Mouse (Mus musculus) 3134 (cell line): ENCODE measurements at regions not wholly inside any gene's neighbourhood (a gene's known extent, or its start where the extent isn't known, plus 50 kb on each side); places are given as distances from the start of the nearest gene placed in this dataset.

Experiments used
- DNase-seq: peaks from one replicate; pipeline ENCODE4 v3.0.0-alpha.2; 2011; ENCODE audit warnings: low spot score; ENCODE audit not compliant: insufficient read length; ENCODE audit errors: extremely low read depth

DNA sequence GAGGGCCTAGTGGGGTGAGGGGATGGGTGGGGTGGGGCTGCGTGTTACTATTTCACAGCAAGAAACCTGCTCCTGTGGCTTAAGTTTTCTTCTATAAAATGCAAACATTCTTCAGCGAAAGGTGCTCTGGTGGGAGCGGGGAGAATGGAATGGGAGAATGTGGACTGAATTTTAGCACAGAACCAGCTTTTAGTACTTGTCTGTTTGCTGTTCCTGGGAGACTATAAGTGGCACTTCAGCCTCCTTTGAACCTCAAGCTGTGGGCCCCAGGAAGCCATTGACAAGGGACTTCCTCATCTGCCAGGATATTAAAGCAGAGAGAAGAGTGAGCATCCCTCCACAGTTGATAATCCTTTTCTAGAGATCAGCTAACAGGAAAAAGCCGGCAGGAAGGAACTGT lies 580.2 kb downstream of the Zfp706 start:
- DNase-seq, result no peak

DNA sequence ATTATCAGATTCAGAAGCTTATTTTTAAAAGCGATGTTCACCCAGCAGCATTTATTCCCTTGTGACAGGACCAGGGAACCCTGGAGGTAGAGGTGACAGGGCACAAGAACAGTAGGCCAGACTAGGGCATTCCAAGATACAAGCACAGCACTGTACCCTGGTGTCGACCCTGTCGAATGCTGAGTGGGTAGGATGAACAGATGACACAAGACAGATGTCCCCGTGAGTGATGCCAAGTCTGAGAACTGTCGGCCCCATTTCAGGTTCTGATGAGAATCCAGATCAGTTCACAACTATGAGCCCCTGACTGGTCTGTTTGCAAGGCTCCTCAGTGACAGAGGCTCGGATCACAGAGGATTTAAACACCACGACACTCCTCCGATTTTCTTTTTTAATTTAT lies 581.7 kb downstream of the Zfp706 start:
- DNase-seq, result no peak

DNA sequence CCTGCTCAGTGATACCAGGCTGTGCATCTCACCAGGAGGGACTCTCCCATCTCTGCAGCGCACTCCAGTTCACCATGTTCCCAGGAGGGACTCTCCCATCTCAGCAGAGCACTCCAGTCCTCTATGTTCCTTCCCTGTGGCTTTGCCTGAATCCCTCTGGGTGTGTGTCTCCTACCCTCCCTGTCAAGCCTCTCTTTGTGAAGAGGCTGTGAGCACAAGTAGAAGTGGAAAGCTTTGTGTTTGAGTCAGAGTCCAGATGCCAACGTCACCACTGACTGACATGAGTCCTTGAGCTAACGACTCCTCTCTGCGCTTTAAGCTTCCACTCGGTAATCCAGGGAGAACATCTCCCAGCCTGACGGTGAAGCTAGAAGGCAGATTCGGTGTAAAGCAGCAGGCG lies 583.5 kb downstream of the Zfp706 start:
- DNase-seq, result no peak

DNA sequence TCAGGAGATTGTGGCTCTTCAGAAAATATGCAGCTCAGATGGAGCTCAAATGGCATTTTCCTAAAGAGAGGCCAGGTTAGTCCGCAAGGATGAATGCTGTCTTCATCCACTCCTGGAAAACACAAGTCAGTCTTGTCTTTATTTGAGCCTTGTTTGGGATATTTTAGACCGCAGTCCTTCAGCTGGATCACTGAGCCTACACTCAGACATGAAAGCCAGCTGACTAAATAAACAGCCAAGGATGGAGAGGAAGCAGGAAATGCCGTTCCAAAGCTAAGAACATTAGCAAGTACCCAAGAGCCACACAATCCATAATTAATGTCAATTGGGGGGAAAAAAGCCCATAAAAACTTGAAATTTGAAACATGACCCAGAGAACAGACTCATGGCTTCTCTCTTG lies 584.8 kb downstream of the Zfp706 start:
- DNase-seq, result no peak

DNA sequence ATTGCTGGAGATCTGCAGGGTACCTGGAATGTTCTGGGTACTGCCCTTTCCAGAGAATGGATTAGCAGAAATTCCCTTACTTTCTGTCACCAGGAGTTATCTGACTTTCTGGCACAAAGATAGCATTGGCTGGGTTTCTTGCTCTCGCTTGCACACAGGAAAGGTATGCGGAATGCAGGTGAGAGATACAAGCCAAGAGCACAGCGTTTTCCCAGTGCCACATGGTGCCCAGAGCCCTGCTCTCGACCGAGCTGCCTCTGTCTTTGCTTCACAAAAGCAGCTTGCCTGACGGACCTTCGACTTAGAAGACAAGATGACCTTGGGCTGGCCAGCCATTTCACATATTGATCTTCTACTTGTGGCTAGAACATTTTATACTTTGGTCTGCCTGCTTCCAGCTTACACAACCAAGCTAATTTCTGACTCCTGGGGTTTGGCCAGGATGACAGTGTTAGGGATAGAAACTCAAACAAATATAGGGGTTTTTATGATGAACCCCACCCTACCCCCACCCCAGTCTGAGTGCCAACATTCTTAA lies 587.6 kb downstream of the Zfp706 start:
- no peak for DNase-seq

DNA sequence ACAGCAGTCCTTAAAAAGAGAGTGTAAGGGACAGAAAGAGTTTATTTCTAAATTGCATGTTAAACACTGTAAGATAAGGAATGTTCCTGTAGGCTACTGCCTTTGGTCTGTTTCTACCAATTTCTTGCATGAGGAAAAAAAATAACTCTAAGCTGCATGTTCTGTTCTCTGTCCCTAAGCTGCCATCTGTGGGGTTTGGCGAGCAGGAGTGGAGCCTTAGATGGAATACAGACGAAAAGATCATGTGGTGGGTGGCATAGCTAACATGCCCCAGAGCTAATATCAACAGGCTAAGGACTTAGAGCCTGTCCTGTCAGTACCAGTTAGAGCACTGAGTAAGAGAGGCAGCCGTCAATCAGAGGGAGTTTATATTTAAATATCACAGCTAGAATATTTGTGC lies 590.1 kb downstream of the Zfp706 start:
- DNase-seq, result no peak

DNA sequence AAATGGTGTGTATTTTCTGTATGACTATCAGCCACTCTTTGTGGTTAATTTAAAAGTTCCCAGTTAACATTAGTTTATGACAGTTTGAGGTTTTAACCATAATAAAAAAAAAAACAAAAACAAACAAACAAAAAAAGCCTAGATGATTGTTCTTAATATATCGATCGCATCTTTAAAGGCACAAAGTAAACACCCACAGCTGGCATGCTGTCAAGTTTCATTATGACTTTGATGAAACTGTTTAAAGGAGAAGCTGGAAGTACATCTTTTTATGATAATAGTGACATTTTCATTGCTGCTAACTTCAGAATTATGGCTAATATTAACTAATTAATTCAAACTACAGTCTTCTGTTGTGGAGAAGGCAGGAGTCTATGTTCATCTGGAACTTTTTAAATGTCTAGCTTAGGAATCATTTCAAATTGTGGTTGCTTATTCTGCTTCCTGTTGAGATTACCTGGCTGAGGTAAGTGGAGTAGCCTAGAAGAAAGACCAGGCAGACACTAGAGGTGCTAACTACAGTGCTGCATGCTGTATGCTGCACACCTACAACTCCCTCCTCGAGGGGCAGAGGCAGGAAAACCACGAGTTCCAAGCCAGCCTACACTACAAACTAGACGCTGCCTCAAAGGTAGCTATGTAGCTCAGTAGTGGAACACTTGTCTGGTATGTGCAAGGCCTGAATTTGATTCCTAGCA lies 591.9 kb downstream of the Zfp706 start:
- DNase-seq, result no peak

DNA sequence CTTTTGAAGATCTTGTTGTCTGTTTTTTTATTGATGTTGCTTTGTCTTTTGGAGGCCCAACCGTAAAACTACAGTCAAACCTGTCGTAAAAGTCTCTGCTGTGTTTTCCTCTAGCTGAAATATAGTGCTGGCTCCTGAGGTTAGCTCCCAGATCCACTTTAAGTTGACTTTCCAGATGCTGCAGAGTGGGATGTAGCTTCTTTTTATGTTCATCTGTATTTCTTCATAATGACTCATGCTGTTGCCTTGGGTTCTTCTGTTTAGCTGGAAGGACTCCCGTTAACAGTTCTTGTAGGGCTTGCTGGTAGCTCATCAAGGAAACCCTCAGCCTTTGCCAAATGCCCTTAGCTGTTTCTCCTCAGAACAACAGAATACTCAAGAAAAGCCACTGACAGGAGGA lies 595.6 kb downstream of the Zfp706 start:
- no peak for DNase-seq

DNA sequence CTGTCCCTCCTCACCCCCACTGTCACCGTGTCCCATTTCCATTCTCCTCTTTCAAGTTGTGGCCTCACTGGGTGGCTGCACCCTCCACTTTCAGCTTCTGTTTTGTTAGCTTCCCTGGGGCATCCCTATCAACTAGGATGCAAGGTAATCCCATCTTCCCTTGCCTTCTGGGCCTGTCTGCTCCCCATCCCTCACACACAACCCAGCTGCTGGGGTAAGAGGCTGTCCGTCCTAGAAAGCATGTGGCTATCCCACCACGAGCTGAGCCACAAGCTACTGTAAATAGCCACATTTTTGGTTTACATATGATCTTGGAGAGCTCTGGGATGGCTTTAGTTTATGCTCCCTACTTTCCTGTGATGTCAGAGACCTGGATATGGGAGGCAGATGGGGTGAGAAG lies 602.1 kb downstream of the Zfp706 start:
- DNase-seq, result no peak

DNA sequence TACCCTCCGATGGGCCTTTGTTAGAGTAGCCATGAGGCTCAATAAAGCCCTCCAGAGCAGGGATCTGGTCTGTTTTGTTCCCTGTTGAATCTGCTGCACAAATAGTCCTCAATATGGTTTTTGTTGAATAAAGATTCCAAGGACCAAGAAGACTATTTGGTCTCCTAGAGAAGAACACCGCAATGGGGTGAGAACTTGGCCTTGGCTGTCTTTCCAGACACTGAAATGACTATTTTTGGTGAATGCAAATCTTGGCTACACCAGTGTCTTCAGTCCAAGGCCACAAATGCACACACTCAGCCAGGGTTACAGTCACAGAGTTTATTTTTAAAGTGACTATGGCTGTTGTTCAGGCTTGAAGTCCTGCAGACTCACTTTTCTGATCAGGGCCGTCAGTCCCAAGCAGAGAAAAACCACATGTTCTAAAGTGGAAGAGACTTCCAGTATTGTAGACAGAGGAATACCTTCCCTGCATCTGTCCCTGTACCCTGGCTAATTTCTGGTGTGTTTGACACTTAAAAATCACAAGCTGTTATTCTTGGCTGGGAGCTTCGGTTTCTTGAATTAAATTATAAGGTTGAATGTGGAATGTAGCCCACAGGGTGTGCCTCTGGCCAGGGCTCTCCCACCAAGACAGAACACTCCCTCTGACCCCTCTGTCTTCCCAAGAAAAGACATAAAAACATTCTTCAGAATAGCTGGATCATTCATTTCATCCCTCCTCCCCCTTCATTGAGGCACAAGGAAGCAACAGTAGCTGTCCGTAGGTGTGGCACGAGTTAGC lies 604.0 kb downstream of the Zfp706 start:
- no peak for DNase-seq

DNA sequence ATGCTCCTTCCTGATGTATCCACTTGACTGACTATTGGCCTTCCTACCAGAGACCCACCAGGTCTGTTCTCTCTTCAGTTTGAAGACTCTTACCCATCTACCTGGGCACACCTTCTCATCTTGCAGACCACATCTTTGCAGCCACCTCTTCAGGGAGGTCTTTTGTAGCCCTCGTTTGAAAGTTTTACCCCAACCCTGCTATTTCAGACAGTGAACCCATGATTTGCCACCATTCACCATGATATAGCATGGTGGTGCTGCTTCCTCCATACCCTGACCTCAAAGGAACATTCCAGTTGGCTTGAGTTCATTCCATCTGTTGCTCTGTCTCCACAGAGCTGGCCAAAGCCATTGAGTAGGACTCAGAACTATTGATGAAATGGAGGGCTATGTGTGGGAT lies 605.5 kb downstream of the Zfp706 start:
- no peak for DNase-seq

DNA sequence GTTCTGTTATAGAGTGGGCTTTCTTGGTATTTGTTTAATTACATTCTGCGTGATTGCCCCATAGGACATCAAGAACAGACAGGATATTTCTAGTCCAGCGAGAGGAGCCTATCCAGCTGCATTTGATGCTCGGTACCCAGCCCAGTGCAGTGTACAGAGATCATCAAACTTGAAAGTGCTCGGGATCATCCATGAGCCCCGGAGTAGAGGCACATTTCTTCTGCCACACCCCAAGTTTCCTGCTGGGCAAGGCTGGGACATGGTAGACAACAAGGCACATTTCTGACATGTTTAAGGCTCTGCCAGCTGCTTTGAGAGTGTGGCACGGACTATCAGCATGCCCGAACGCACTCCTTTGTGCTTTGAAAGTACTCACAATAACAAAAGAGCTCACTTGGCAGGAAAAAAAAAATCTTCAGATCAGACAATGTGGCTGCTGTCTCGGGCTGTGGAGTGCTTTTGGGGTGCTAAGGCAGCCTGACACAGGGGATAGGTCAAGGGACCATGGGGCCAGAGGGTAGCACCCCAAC lies 607.2 kb downstream of the Zfp706 start:
- no peak for DNase-seq

DNA sequence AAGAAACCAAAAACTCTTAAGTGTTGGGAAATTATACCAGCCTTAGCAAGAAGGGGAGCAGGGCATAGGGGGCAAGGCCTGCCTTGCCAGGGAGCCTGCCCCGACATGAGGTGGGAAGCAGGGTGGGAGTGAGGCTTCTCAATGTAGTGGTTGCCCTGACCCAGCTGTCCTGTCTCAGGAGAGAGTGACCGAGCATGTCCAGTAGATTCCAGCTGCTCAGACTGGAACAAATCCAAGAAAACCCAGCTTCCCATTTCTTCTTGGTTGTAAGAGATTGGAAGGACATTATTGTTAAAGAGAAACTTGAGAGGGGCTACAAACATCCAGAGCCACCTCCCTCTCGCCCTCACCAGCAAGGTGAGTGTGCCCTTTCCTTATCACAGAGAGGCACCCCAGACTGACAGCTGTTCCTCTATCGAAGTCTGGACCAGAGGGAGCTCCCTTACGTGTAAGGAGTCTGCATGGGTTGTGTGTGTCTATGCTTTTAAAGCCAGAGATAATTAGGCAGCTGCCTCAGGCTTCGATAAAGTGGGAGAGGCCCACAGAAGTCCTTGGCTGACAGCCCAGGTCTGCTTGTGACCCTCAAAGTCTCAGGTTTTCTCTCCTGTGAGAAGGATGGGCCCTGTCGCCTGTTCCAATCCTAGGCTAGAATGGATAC lies 608.1 kb downstream of the Zfp706 start:
- no peak for DNase-seq

DNA sequence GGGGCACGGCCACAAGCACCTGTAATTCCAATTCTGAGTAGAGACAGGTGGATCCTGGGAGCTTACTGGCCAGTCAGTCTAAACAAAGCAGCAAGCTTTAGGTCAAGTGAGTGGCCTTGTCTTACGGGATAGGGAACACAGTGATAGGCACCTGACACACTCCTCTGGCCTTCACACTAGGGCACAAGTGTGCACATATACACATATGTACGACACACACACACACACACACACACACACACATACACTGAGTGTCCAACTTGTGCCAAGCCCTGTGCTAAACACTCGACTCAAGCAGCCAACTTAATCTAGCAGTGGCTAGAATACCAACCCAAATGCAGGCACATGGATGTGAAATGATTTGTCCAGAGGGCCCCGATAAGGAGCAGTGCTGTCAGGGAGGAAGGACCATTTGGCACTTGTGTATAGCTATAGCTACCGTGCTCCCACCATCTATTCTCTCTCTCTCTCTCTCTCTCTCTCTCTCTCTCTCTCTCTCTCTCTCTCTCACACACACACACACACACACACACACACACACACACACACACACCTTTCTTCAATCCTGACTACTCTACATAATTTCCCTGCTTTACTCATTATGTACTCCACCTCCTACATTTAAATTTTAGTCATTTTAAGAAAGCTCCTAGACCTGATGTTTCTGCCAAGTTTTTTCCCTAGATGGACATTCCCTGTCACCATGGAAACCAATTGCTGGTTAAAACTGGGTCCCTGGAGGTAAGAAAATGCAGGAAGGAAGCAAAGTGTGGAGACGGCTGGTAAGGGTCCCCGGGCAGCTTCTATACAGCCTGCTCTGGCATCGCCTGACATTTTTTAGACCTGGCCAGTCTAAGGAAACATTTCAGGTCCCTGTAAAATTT lies 609.2 kb downstream of the Zfp706 start:
- no peak for DNase-seq

DNA sequence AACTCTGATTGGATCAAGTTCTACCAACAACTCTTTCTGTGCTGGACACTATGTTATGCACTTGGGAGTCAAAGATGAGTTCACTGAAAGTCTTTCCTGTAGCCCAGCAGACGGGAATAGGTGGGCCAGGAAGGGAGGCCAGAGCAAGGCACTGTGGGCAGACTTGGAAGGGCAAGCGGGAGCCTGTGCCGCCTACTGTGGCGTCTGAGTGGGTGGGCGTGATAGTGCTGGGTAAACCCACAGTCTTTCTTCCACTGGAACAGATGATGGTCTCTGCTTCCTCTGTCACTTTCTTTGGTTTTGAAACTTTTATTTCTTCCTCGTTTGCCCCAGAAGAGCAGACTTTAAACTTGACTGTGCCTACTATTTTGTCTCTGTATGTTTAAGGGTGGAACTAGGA lies 610.8 kb downstream of the Zfp706 start:
- no peak for DNase-seq

DNA sequence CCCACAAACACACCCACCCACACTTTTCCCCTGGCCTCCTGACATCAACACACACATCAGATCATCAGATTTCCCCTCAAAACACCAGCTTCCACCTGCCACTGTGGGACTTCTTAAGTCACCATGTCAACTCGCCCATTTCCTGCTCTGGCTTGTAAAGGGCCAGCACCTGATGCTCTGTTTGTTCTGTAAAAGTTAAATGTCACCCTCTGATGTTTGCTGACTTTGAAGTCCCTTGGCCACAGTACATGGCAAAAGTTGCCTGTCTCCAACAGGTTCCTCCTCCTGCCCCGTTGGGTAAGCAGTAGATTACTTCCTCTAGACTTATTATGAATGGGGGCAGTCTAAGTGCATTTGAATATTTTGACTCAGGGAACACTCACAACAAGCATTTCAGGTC lies 611.3 kb downstream of the Zfp706 start:
- no peak for DNase-seq

DNA sequence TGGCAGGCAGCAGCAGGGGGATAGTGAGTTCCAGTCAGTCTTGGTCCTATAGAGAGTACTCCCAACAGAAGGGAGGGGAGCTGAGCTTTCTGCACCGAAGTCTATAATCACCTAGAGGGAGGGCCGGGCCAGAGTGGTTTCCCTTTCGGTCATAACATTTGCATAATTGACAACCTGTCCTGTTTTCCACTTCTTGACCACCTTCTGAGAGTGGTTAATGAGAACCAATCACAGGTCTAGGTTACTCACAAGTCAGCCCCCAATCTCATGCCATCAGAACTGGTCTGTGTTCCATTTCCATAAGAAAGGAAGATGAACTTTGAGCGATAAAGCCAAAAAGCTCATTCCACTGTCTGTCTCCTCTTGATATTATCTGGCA lies 611.9 kb downstream of the Zfp706 start:
- no peak for DNase-seq

DNA sequence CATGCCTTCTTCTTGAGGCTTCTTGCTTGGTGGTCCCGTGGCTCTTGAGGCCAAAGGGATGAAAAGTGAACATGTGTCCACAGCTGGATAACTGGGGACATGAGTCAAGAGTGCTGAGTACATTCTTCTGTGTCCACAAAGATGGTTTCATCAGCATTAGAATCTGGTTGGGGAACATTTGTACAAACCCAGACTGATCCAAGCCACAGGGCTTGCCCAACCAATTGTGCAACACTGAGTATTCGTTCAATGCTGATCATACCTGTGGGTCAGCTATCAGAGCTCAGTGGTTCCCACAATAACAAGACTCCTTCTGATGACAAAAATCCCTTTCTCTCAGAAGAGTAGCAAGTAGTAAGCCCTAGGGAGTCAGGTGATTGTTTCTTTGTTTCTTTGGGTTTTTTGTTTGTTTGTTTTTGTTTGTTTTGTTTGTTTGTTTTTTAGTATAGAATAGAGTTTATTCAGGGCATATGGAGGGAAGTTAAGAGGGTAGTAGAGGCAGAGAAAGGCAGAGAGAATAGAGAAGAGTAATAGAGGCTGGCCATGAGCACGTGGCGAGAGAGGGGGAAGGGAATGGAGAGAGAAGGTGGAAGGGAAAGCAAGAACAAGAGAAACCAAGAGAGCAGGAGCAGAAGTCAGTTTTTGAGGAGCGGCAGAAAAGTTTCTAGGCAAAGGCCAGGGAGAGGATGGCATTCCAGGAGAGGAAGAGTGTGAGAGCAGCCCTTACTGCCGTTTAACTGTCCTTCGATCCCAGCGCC lies 612.5 kb downstream of the Zfp706 start:
- DNase-seq, result no peak

DNA sequence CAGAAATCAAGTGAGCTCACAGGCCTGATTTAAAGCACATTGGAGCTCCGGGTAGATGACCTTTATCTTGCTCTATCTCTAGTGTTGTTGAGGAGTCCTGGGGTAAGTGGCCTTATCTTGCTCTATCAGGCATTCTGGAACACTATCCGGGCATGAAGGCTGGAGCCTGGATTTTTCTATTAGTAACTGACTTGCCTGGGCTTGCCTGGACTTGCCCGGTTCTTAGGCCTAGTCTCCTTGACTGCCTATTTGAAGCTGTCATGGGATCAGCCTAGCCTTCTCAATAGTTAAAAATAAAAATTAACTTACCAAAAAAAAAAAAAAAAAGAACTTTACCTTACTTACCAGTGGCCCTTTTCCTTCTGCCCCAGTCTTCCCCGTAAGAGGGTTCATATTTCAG lies 617.8 kb downstream of the Zfp706 start:
- no peak for DNase-seq

DNA sequence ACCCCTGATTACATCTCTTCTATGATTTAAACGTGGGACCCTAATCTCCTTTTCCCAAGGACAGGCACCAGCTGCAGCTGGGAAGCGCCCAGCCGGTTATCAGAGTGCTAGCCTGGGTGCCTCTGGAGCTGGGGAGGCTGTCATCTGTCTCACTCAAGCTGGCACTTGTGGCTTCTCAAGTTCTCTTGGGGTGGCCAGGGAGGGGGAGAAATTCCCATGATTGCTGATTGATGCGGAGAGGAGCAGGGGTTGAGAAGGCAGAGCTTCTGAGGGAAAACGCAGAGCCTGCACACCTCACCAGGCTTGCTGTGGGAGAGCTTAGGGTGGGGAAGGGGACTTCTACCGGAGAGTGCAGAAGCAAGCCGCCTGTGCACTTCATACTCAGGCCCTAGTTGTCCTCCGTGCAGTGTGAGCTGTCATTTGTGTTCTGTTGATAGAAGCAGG lies 626.3 kb downstream of the Zfp706 start:
- DNase-seq, result no peak
